Mouse (Mus musculus): ENCODE data around the gene Gnb1. TPM values are rescaled to one million over a fixed set of nuclear protein-coding genes. Genes with fewer than 3 reads are reported as not detected.

The Gnb1 gene
- polyA plus RNA-seq, 1 experiment from 2014 or later: 771 TPM

GRCm38 (mm10) chr4:155603801-155604200 lies 112.6 kb downstream of the Gnb1 start:
- Histone ChIP-seq H3K4me3 (ENCODE audit: low read depth, low read length) (no peak overlapping the region), H3K27me3 (ENCODE audit: control insufficient read depth, insufficient read depth, low read length) (no peaks in the 10 kb centered on the region), H3K4me1 (ENCODE audit: control insufficient read depth, insufficient read depth, low read length) (peaks cover 9% of the 10 kb centered on the region), H3K9me3 (ENCODE audit: control insufficient read depth, low read length) (no peaks in the 10 kb centered on the region), H3K27ac (ENCODE audit: low read depth, low read length) (no peak overlapping the region), H3K9ac (ENCODE audit: low read length) (no peak overlapping the region), H3K4me2 (no peak overlapping the region), H3K36me3 (ENCODE audit: control insufficient read depth, insufficient read depth, low read length) (no peaks in the 10 kb centered on the region)
- 95% methylated on average over 6 of the region's 6 CpGs for WGBS
- DNase-seq (ENCODE audit: low spot score, missing footprints): no peak
- ATAC-seq (ENCODE audit: low FRiP score): no peak

GRCm38 (mm10) chr4:155605132-155605531 lies 114.0 kb downstream of the Gnb1 start:
- no peak overlapping the region for H3K9ac ChIP-seq (ENCODE audit: low read length)
- 94% methylated on average over 4 of the region's 4 CpGs for WGBS
- ATAC-seq (ENCODE audit: low FRiP score): no peak
- no peak overlapping the region for H3K27ac ChIP-seq (ENCODE audit: low read depth, low read length)
- no peaks in the 10 kb centered on the region for H3K27me3 ChIP-seq (ENCODE audit: control insufficient read depth, insufficient read depth, low read length)
- no peaks in the 10 kb centered on the region for H3K9me3 ChIP-seq (ENCODE audit: control insufficient read depth, low read length)
- H3K4me2 ChIP-seq: no peak overlapping the region
- DNase-seq (ENCODE audit: low spot score, missing footprints): no peak
- H3K4me1 ChIP-seq (ENCODE audit: control insufficient read depth, insufficient read depth, low read length): peaks cover 9% of the 10 kb centered on the region
- H3K4me3 ChIP-seq (ENCODE audit: low read depth, low read length): no peak overlapping the region
- H3K36me3 ChIP-seq (ENCODE audit: control insufficient read depth, insufficient read depth, low read length): 0 out of 2 replicates have a peak, but pooled peaks cover 1% of the 10 kb centered on the region

GRCm38 (mm10) chr4:155606825-155607224 lies 115.7 kb downstream of the Gnb1 start:
- no peaks in the 10 kb centered on the region for H3K27me3 ChIP-seq (ENCODE audit: control insufficient read depth, insufficient read depth, low read length)
- H3K27ac ChIP-seq (ENCODE audit: low read depth, low read length): no peak overlapping the region
- H3K4me3 ChIP-seq (ENCODE audit: low read depth, low read length): no peak overlapping the region
- 0 out of 2 replicates have a peak, but pooled peaks cover 4% of the 10 kb centered on the region for H3K36me3 ChIP-seq (ENCODE audit: control insufficient read depth, insufficient read depth, low read length)
- no peaks in the 10 kb centered on the region for H3K9me3 ChIP-seq (ENCODE audit: control insufficient read depth, low read length)
- ATAC-seq (ENCODE audit: low FRiP score): no peak
- peaks cover 6% of the 10 kb centered on the region for H3K4me1 ChIP-seq (ENCODE audit: control insufficient read depth, insufficient read depth, low read length)
- WGBS: 82% methylated on average over 2 of the region's 2 CpGs
- no peak overlapping the region for H3K9ac ChIP-seq (ENCODE audit: low read length)
- no peak overlapping the region for H3K4me2 ChIP-seq
- no peak for DNase-seq (ENCODE audit: low spot score, missing footprints)

Other genes starting within 250 kb of the Gnb1 start
- gene Faap20, start 241.6 kb upstream of the Gnb1 start, polyA plus RNA-seq (2014; fragmentation: Nextera tagmentation; extraction: Ambion mirVana): 101 and 110 TPM in 2 replicates
- gene Prkcz, start 130.0 kb upstream of the Gnb1 start, polyA plus RNA-seq (2014; fragmentation: Nextera tagmentation; extraction: Ambion mirVana): 17.6 and 18.3 TPM in 2 replicates
- gene Gabrd, start 93.2 kb upstream of the Gnb1 start, polyA plus RNA-seq (2014; fragmentation: Nextera tagmentation; extraction: Ambion mirVana): not detected in 2 replicates
- gene Cfap74, start 82.2 kb upstream of the Gnb1 start, polyA plus RNA-seq (2014; fragmentation: Nextera tagmentation; extraction: Ambion mirVana): 6.3 and 6.5 TPM in 2 replicates
- not detected in 2 replicates for gene Tmem52, start 22.2 kb upstream of the Gnb1 start, polyA plus RNA-seq (2014; fragmentation: Nextera tagmentation; extraction: Ambion mirVana)
- gene Nadk, start 71.0 kb downstream of the Gnb1 start, polyA plus RNA-seq (2014; fragmentation: Nextera tagmentation; extraction: Ambion mirVana): 98.3 and 99.8 TPM in 2 replicates
- 18.0 and 18.1 TPM in 2 replicates for gene Slc35e2, start 110.1 kb downstream of the Gnb1 start, polyA plus RNA-seq (2014; fragmentation: Nextera tagmentation; extraction: Ambion mirVana)
- gene Cdk11b, start 133.5 kb downstream of the Gnb1 start, polyA plus RNA-seq (2014; fragmentation: Nextera tagmentation; extraction: Ambion mirVana): 72.9 and 83.6 TPM in 2 replicates
- not detected in 2 replicates for gene Gm10563, start 154.0 kb downstream of the Gnb1 start, polyA plus RNA-seq (2014; fragmentation: Nextera tagmentation; extraction: Ambion mirVana)
- gene Mmp23, start 162.0 kb downstream of the Gnb1 start, polyA plus RNA-seq (2014; fragmentation: Nextera tagmentation; extraction: Ambion mirVana): 2.5 and 4.1 TPM in 2 replicates
- gene Mib2, start 177.8 kb downstream of the Gnb1 start, polyA plus RNA-seq (2014; fragmentation: Nextera tagmentation; extraction: Ambion mirVana): 11.8 and 12.8 TPM in 2 replicates
- 1.3 and 1.5 TPM in 2 replicates for gene Fndc10, start 203.0 kb downstream of the Gnb1 start, polyA plus RNA-seq (2014; fragmentation: Nextera tagmentation; extraction: Ambion mirVana)
- gene Ssu72, start 213.4 kb downstream of the Gnb1 start, polyA plus RNA-seq (2014; fragmentation: Nextera tagmentation; extraction: Ambion mirVana): 147 and 155 TPM in 2 replicates
- gene Tmem240, start 243.4 kb downstream of the Gnb1 start, polyA plus RNA-seq (2014; fragmentation: Nextera tagmentation; extraction: Ambion mirVana): 0.69 and 0.96 TPM in 2 replicates

All from midbrain, embryonic 11.5 days (tissue).